Mouse (Mus musculus): ENCODE measurements around the gene Pou3f1. TPM values are rescaled to one million over a fixed set of nuclear protein-coding genes. Genes with fewer than 3 reads are reported as not detected.

The Pou3f1 gene
- polyA plus RNA-seq, 1 experiment from 2014 or later: 0.13 TPM

DNA sequence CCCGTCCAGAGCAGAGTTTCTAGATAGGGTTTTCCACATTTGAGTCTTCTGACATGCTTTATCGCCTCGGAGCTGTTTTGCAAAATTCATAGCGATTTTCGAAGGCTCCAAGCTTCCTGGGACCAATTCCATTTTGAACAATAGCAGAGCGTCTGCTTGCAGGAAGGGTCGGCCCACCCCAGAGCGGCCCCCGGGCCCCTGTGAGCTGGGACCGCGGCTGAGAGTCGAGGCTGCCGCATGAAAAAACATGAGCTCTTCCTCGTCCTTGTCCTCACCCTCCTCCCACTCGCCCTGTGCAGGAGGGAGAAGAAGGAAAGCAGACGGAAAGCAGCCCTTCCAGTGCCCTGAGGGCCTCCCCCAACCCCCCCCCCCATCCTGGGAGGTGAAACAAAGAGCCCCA is 38.0 kb upstream of the Pou3f1 start:
- Histone ChIP-seq H3K27ac (ENCODE audit: low read length) (no peak overlapping the region), H3K9ac (ENCODE audit: low read length) (0 out of 2 replicates have a peak overlapping the region, but pooled peaks have one; percentile 3), H3K27me3 (ENCODE audit: control insufficient read depth, insufficient read depth, low read length) (no peaks in the 10 kb centered on the region), H3K9me3 (replicated peaks; ENCODE audit: control insufficient read depth, low read length) (no peaks in the 10 kb centered on the region), H3K4me1 (ENCODE audit: control insufficient read depth, insufficient read depth, low read length) (no peaks in the 10 kb centered on the region), H3K4me2 (ENCODE audit: low read depth, low read length) (no peak overlapping the region), H3K4me3 (replicated peaks; ENCODE audit: low read length) (no peak overlapping the region), H3K36me3 (ENCODE audit: control insufficient read depth, insufficient read depth, low read length) (no peaks in the 10 kb centered on the region)
- no peak for ATAC-seq (ENCODE audit: insufficient read depth, low FRiP score)
- 14% methylated on average over 15 of the region's 16 CpGs for WGBS

DNA sequence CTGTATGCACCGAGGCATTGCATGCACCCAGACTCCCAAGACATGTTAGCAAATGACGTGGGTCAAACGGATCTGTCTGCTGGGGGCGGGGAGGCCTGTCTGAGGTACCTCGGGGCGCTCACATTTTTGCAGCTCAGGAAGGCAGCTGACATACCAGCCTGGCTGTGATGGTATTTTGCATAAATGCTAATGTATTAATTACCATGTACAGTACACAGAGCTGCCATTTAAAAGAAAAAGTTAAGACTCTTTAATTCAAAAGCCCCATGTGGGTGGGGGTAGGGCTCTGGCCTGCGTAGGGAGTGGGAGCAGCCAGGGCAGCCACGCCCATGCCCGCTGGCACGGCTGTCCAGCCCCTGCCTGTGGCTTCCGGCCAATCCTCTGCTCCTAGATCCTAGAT is 35.2 kb upstream of the Pou3f1 start:
- 66% methylated on average over 11 of the region's 11 CpGs for WGBS
- Histone ChIP-seq H3K27me3 (ENCODE audit: control insufficient read depth, insufficient read depth, low read length) (no peaks in the 10 kb centered on the region), H3K4me2 (ENCODE audit: low read depth, low read length) (no peak overlapping the region), H3K4me3 (replicated peaks; ENCODE audit: low read length) (no peak overlapping the region), H3K4me1 (ENCODE audit: control insufficient read depth, insufficient read depth, low read length) (0 out of 2 replicates have a peak, but pooled peaks cover 3% of the 10 kb centered on the region), H3K36me3 (ENCODE audit: control insufficient read depth, insufficient read depth, low read length) (no peaks in the 10 kb centered on the region), H3K9ac (ENCODE audit: low read length) (no peak overlapping the region), H3K27ac (ENCODE audit: low read length) (no peak overlapping the region), H3K9me3 (replicated peaks; ENCODE audit: control insufficient read depth, low read length) (no peaks in the 10 kb centered on the region)
- no peak for ATAC-seq (ENCODE audit: insufficient read depth, low FRiP score)

DNA sequence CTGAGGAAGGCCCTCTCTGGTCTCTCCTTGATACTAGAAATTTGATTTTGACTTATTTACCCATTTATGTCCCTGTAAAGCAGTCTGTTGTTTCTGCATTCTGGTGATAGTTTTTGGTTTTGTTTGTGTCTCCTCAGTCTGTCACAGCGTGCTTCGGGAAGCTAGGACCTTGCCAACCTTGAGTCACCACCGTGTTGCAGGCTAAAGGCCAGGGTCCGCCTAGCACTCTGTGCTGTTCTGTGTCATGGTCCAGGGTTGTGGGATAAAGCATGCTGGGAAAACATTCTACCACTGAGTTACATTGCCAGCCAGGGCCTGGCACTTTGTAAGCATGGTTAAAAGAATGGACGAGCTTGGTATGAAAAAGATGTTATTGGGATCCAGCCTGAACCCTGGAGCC is 34.0 kb upstream of the Pou3f1 start:
- Histone ChIP-seq H3K27ac (ENCODE audit: low read length) (no peak overlapping the region), H3K4me3 (replicated peaks; ENCODE audit: low read length) (no peak overlapping the region), H3K9ac (ENCODE audit: low read length) (no peak overlapping the region), H3K4me1 (ENCODE audit: control insufficient read depth, insufficient read depth, low read length) (0 out of 2 replicates have a peak, but pooled peaks cover 3% of the 10 kb centered on the region), H3K9me3 (replicated peaks; ENCODE audit: control insufficient read depth, low read length) (no peaks in the 10 kb centered on the region), H3K36me3 (ENCODE audit: control insufficient read depth, insufficient read depth, low read length) (no peaks in the 10 kb centered on the region), H3K27me3 (ENCODE audit: control insufficient read depth, insufficient read depth, low read length) (no peaks in the 10 kb centered on the region), H3K4me2 (ENCODE audit: low read depth, low read length) (no peak overlapping the region)
- WGBS: 86% methylated on average over 5 of the region's 5 CpGs
- ATAC-seq (ENCODE audit: insufficient read depth, low FRiP score): no peak

- 25% methylated on average over 7 of the region's 7 CpGs for WGBS
- H3K27ac ChIP-seq (ENCODE audit: low read length): no peak overlapping the region
- H3K4me3 ChIP-seq (replicated peaks; ENCODE audit: low read length): no peak overlapping the region
- peak; percentile 3; the same call in 1 of the 2 replicates for ATAC-seq (ENCODE audit: insufficient read depth, low FRiP score)
- H3K9ac ChIP-seq (ENCODE audit: low read length): no peak overlapping the region
- H3K9me3 ChIP-seq (replicated peaks; ENCODE audit: control insufficient read depth, low read length): no peaks in the 10 kb centered on the region
- no peaks in the 10 kb centered on the region for H3K27me3 ChIP-seq (ENCODE audit: control insufficient read depth, insufficient read depth, low read length)
- no peaks in the 10 kb centered on the region for H3K36me3 ChIP-seq (ENCODE audit: control insufficient read depth, insufficient read depth, low read length)
- H3K4me1 ChIP-seq (ENCODE audit: control insufficient read depth, insufficient read depth, low read length): 0 out of 2 replicates have a peak, but pooled peaks cover 3% of the 10 kb centered on the region
- no peak overlapping the region for H3K4me2 ChIP-seq (ENCODE audit: low read depth, low read length)
Observed at GRCm38 (mm10) chr4:124624111-124624581, 32.5 kb upstream of the Pou3f1 start.

GRCm38 (mm10) chr4:124626836-124627235 is 29.8 kb upstream of the Pou3f1 start:
- ATAC-seq (ENCODE audit: insufficient read depth, low FRiP score): no peak
- Histone ChIP-seq H3K4me2 (ENCODE audit: low read depth, low read length) (no peak overlapping the region), H3K4me1 (ENCODE audit: control insufficient read depth, insufficient read depth, low read length) (0 out of 2 replicates have a peak, but pooled peaks cover 3% of the 10 kb centered on the region), H3K36me3 (ENCODE audit: control insufficient read depth, insufficient read depth, low read length) (no peaks in the 10 kb centered on the region), H3K9me3 (replicated peaks; ENCODE audit: control insufficient read depth, low read length) (no peaks in the 10 kb centered on the region), H3K27me3 (ENCODE audit: control insufficient read depth, insufficient read depth, low read length) (no peaks in the 10 kb centered on the region), H3K9ac (ENCODE audit: low read length) (no peak overlapping the region), H3K4me3 (replicated peaks; ENCODE audit: low read length) (no peak overlapping the region), H3K27ac (ENCODE audit: low read length) (no peak overlapping the region)
- 81% methylated on average over 1 of the region's 1 CpGs for WGBS

- H3K36me3 ChIP-seq (ENCODE audit: control insufficient read depth, insufficient read depth, low read length): no peaks in the 10 kb centered on the region
- H3K4me2 ChIP-seq (ENCODE audit: low read depth, low read length): no peak overlapping the region
- H3K27me3 ChIP-seq (ENCODE audit: control insufficient read depth, insufficient read depth, low read length): peaks cover 5% of the 10 kb centered on the region; the same call in 1 of the 2 replicates
- WGBS: 43% methylated on average over 4 of the region's 4 CpGs
- H3K9ac ChIP-seq (ENCODE audit: low read length): no peak overlapping the region
- H3K4me1 ChIP-seq (ENCODE audit: control insufficient read depth, insufficient read depth, low read length): no peaks in the 10 kb centered on the region
- H3K9me3 ChIP-seq (replicated peaks; ENCODE audit: control insufficient read depth, low read length): no peaks in the 10 kb centered on the region
- no peak overlapping the region for H3K27ac ChIP-seq (ENCODE audit: low read length)
- no peak overlapping the region for H3K4me3 ChIP-seq (replicated peaks; ENCODE audit: low read length)
- no peak for ATAC-seq (ENCODE audit: insufficient read depth, low FRiP score)
Observed at GRCm38 (mm10) chr4:124631456-124631855, 25.2 kb upstream of the Pou3f1 start.

DNA sequence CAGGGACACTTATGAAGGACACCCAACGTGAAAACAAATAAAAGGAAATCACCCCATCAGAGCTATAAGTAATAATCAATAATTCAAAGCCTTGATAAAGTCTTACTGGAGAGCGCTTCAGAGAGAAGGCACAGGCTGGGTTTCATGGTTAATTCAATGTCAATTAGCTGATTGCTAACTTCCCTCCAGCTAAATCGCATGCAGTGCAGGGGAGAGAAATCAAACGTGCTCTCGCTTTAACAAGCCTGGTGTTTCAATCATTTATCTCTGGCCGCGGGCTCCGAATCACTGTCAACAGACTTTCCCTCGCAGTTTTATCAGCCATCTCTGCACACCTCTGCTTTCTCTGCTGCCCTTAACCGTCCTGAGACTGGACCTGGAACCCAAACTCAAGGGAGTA is 23.8 kb upstream of the Pou3f1 start:
- 66% methylated on average over 10 of the region's 10 CpGs for WGBS
- Histone ChIP-seq H3K4me2 (ENCODE audit: low read depth, low read length) (no peak overlapping the region), H3K27me3 (ENCODE audit: control insufficient read depth, insufficient read depth, low read length) (peaks cover 5% of the 10 kb centered on the region; the same call in 1 of the 2 replicates), H3K36me3 (ENCODE audit: control insufficient read depth, insufficient read depth, low read length) (no peaks in the 10 kb centered on the region), H3K9me3 (replicated peaks; ENCODE audit: control insufficient read depth, low read length) (no peaks in the 10 kb centered on the region), H3K4me3 (replicated peaks; ENCODE audit: low read length) (no peak overlapping the region), H3K27ac (ENCODE audit: low read length) (no peak overlapping the region), H3K9ac (ENCODE audit: low read length) (no peak overlapping the region), H3K4me1 (ENCODE audit: control insufficient read depth, insufficient read depth, low read length) (no peaks in the 10 kb centered on the region)
- ATAC-seq (ENCODE audit: insufficient read depth, low FRiP score): no peak

- 3% methylated on average over 9 of the region's 9 CpGs for WGBS
- no peaks in the 10 kb centered on the region for H3K9me3 ChIP-seq (replicated peaks; ENCODE audit: control insufficient read depth, low read length)
- H3K27me3 ChIP-seq (ENCODE audit: control insufficient read depth, insufficient read depth, low read length): peaks cover 5% of the 10 kb centered on the region; the same call in 1 of the 2 replicates
- H3K27ac ChIP-seq (ENCODE audit: low read length): no peak overlapping the region
- no peaks in the 10 kb centered on the region for H3K4me1 ChIP-seq (ENCODE audit: control insufficient read depth, insufficient read depth, low read length)
- H3K4me2 ChIP-seq (ENCODE audit: low read depth, low read length): no peak overlapping the region
- H3K4me3 ChIP-seq (replicated peaks; ENCODE audit: low read length): no peak overlapping the region
- ATAC-seq (ENCODE audit: insufficient read depth, low FRiP score): no peak
- H3K36me3 ChIP-seq (ENCODE audit: control insufficient read depth, insufficient read depth, low read length): no peaks in the 10 kb centered on the region
- H3K9ac ChIP-seq (ENCODE audit: low read length): no peak overlapping the region
Observed at GRCm38 (mm10) chr4:124633281-124633680, 23.3 kb upstream of the Pou3f1 start.

- no peak overlapping the region for H3K4me3 ChIP-seq (replicated peaks; ENCODE audit: low read length)
- H3K36me3 ChIP-seq (ENCODE audit: control insufficient read depth, insufficient read depth, low read length): no peaks in the 10 kb centered on the region
- peaks cover 7% of the 10 kb centered on the region; the same call in 1 of the 2 replicates for H3K27me3 ChIP-seq (ENCODE audit: control insufficient read depth, insufficient read depth, low read length)
- H3K9me3 ChIP-seq (replicated peaks; ENCODE audit: control insufficient read depth, low read length): no peaks in the 10 kb centered on the region
- no peak for ATAC-seq (ENCODE audit: insufficient read depth, low FRiP score)
- no peak overlapping the region for H3K9ac ChIP-seq (ENCODE audit: low read length)
- H3K4me2 ChIP-seq (ENCODE audit: low read depth, low read length): no peak overlapping the region
- no peak overlapping the region for H3K27ac ChIP-seq (ENCODE audit: low read length)
- H3K4me1 ChIP-seq (ENCODE audit: control insufficient read depth, insufficient read depth, low read length): no peaks in the 10 kb centered on the region
- 22% methylated on average over 12 of the region's 12 CpGs for WGBS
Observed at GRCm38 (mm10) chr4:124639715-124640114, 16.9 kb upstream of the Pou3f1 start.
